Mouse (Mus musculus) intestine, embryonic 16.5 days (tissue): ENCODE data around the gene Nav2. TPM values are rescaled to one million over a fixed set of nuclear protein-coding genes. Genes with fewer than 3 reads are reported as not detected.

ENCODE experiments used
- ATAC-seq: fragments of 200-750 bp; cut with Nextera tagmentation; 2 replicates; pipeline ENCODE4 v1.8.0; 2017; ENCODE audit warnings: moderate TSS enrichment, moderate library complexity
- H3K27ac ChIP-seq: fragments of 300-500 bp; sonication (generic); 2 replicates; pipeline ENCODE4 v1.5.1; 2014; ENCODE audit warnings: mild to moderate bottlenecking, low read length
- H3K27me3 ChIP-seq: fragments of 300-500 bp; sonication (generic); replicated peaks from 2 replicates; pipeline ENCODE4 v1.6.1; 2014; ENCODE audit warnings: low read length, control low read depth, mixed read lengths; ENCODE audit not compliant: control insufficient read depth, insufficient read depth
- H3K36me3 ChIP-seq: fragments of 300-500 bp; sonication (generic); 2 replicates; pipeline ENCODE4 v1.6.1; 2014; ENCODE audit warnings: low read length, control low read depth; ENCODE audit not compliant: control insufficient read depth, insufficient read depth
- H3K4me1 ChIP-seq: fragments of 300-500 bp; sonication (generic); 2 replicates; pipeline ENCODE4 v1.6.1; 2014; ENCODE audit warnings: low read length, control low read depth, mixed read lengths; ENCODE audit not compliant: control insufficient read depth, insufficient read depth
- H3K4me2 ChIP-seq: fragments of 300-500 bp; sonication (generic); 2 replicates; pipeline ENCODE4 v1.6.1; 2014; ENCODE audit warnings: low read depth, low read length, control low read depth
- H3K4me3 ChIP-seq: fragments of 300-500 bp; sonication (generic); 2 replicates; pipeline ENCODE4 v1.5.1; 2014; ENCODE audit warnings: mild to moderate bottlenecking, low read length
- H3K9ac ChIP-seq: fragments of 300-500 bp; sonication (generic); 2 replicates; pipeline ENCODE4 v1.6.1; 2014; ENCODE audit warnings: low read depth, low read length
- H3K9me3 ChIP-seq: fragments of 300-500 bp; sonication (generic); 2 replicates; pipeline ENCODE4 v1.6.1; 2016; ENCODE audit warnings: low read length, control low read depth; ENCODE audit not compliant: control insufficient read depth
- WGBS: fragments of 180-500 bp; shearing (Covaris S2); extraction: QIAGEN DNeasy Blood & Tissue Kit; methylation state at CpG from one replicate; pipeline ENCODE4 v1.1.7; 2014; 5-methylcytosine and 5-hydroxymethylcytosine counted together
- polyA plus RNA-seq: library from polyadenylated mRNA; unstranded; fragments of >200 nt; fragmentation: Nextera tagmentation; extraction: Ambion mirVana; gene quantifications from 2 replicates; pipeline ENCODE4 v1.2.1, GENCODE M21; 2015

The Nav2 gene
- polyA plus RNA-seq, 1 experiment from 2014 or later = 15.3 TPM

- peaks cover 24% of the 10 kb centered on the region for H3K4me1 ChIP-seq
- peak overlapping the region; percentile 1; the same call in 1 of the 2 replicates for H3K9ac ChIP-seq
- peak; percentile 94 for ATAC-seq
- H3K27ac ChIP-seq = peak overlapping the region; percentile 62
- H3K4me3 ChIP-seq = no peak overlapping the region
- no peak overlapping the region for H3K4me2 ChIP-seq
- WGBS = 29% methylated on average over 11 of the region's 11 CpGs
- H3K27me3 ChIP-seq = no peaks in the 10 kb centered on the region
- H3K36me3 ChIP-seq = no peaks in the 10 kb centered on the region
- H3K9me3 ChIP-seq = no peaks in the 10 kb centered on the region
Observed at GRCm38 (mm10) chr7:49283507-49284361, 375.2 kb downstream of the Nav2 start.

GRCm38 (mm10) chr7:49288186-49288585 is 379.7 kb downstream of the Nav2 start:
- H3K27me3 ChIP-seq = no peaks in the 10 kb centered on the region
- 31% methylated on average over 8 of the region's 8 CpGs for WGBS
- no peak overlapping the region for H3K4me3 ChIP-seq
- H3K9ac ChIP-seq = no peak overlapping the region
- no peaks in the 10 kb centered on the region for H3K36me3 ChIP-seq
- H3K9me3 ChIP-seq = 0 out of 2 replicates have a peak, but pooled peaks cover 2% of the 10 kb centered on the region
- no peak overlapping the region for H3K4me2 ChIP-seq
- H3K27ac ChIP-seq = no peak overlapping the region
- peaks cover 27% of the 10 kb centered on the region for H3K4me1 ChIP-seq
- ATAC-seq = no peak

- Histone ChIP-seq H3K27me3 (no peaks in the 10 kb centered on the region), H3K36me3 (no peaks in the 10 kb centered on the region), H3K4me1 (peaks cover 12% of the 10 kb centered on the region), H3K9me3 (0 out of 2 replicates have a peak, but pooled peaks cover 2% of the 10 kb centered on the region), H3K27ac (peak overlapping the region; percentile 70; the same call in 1 of the 2 replicates), H3K4me2 (no peak overlapping the region), H3K9ac (no peak overlapping the region), H3K4me3 (0 out of 2 replicates have a peak overlapping the region, but pooled peaks have one; percentile 13)
- 65% methylated on average over 4 of the region's 4 CpGs for WGBS
- peak; percentile 51 for ATAC-seq
Observed at GRCm38 (mm10) chr7:49290308-49290707, 381.8 kb downstream of the Nav2 start.

- peak; percentile 87 for ATAC-seq
- Histone ChIP-seq H3K9ac (peak overlapping the region; percentile 57), H3K4me2 (peak overlapping the region; percentile 39)
Observed at GRCm38 (mm10) chr7:49291208-49291892, 382.8 kb downstream of the Nav2 start.

GRCm38 (mm10) chr7:49297148-49297547 is 388.6 kb downstream of the Nav2 start:
- Histone ChIP-seq H3K27ac (no peak overlapping the region), H3K27me3 (no peaks in the 10 kb centered on the region), H3K9ac (no peak overlapping the region), H3K4me2 (no peak overlapping the region), H3K4me1 (peaks cover 15% of the 10 kb centered on the region), H3K9me3 (no peaks in the 10 kb centered on the region), H3K4me3 (no peak overlapping the region), H3K36me3 (no peaks in the 10 kb centered on the region)
- 77% methylated on average over 3 of the region's 3 CpGs for WGBS
- ATAC-seq = no peak

More at GRCm38 (mm10) chr7:49291208-49291892, 382.8 kb downstream of the Nav2 start:
- Histone ChIP-seq H3K27ac (peak overlapping the region; percentile 92), H3K4me1 (peaks cover 10% of the 10 kb centered on the region; the same call in 1 of the 2 replicates), H3K27me3 (no peaks in the 10 kb centered on the region), H3K36me3 (no peaks in the 10 kb centered on the region), H3K9me3 (0 out of 2 replicates have a peak, but pooled peaks cover 2% of the 10 kb centered on the region), H3K4me3 (peak overlapping the region; percentile 30)
- WGBS = 64% methylated on average over 8 of the region's 8 CpGs

- WGBS = 28% methylated on average over 4 of the region's 4 CpGs
- peaks cover 13% of the 10 kb centered on the region for H3K4me1 ChIP-seq
Observed at GRCm38 (mm10) chr7:49298431-49298839, 389.9 kb downstream of the Nav2 start.

GRCm38 (mm10) chr7:49301487-49301886 is 393.0 kb downstream of the Nav2 start:
- H3K4me1 ChIP-seq = peaks cover 19% of the 10 kb centered on the region
- H3K4me2 ChIP-seq = no peak overlapping the region
- WGBS = 80% methylated on average over 6 of the region's 6 CpGs
- H3K9ac ChIP-seq = no peak overlapping the region
- H3K27me3 ChIP-seq = no peaks in the 10 kb centered on the region
- no peak overlapping the region for H3K27ac ChIP-seq
- ATAC-seq = no peak
- H3K36me3 ChIP-seq = no peaks in the 10 kb centered on the region
- H3K9me3 ChIP-seq = no peaks in the 10 kb centered on the region
- no peak overlapping the region for H3K4me3 ChIP-seq

More at GRCm38 (mm10) chr7:49298431-49298839, 389.9 kb downstream of the Nav2 start:
- no peaks in the 10 kb centered on the region for H3K36me3 ChIP-seq
- H3K4me3 ChIP-seq = no peak overlapping the region
- H3K27ac ChIP-seq = peak overlapping the region; percentile 50; the same call in 1 of the 2 replicates
- H3K9ac ChIP-seq = no peak overlapping the region
- ATAC-seq = peak; percentile 54
- H3K4me2 ChIP-seq = no peak overlapping the region
- H3K9me3 ChIP-seq = no peaks in the 10 kb centered on the region
- H3K27me3 ChIP-seq = no peaks in the 10 kb centered on the region

GRCm38 (mm10) chr7:49303600-49304411 is 395.3 kb downstream of the Nav2 start:
- Histone ChIP-seq H3K9me3 (no peaks in the 10 kb centered on the region), H3K9ac (peak overlapping the region; percentile 72), H3K4me2 (peak overlapping the region; percentile 86), H3K4me3 (peak overlapping the region; percentile 55), H3K27me3 (no peaks in the 10 kb centered on the region), H3K4me1 (peaks cover 12% of the 10 kb centered on the region; the same call in 1 of the 2 replicates), H3K36me3 (no peaks in the 10 kb centered on the region), H3K27ac (peak overlapping the region; percentile 61)
- peak; percentile 73 for ATAC-seq
- 3% methylated on average over 31 of the region's 31 CpGs for WGBS
